Mouse (Mus musculus) retina, postnatal 1 day (tissue): ENCODE results near the gene Ugt2b38.
"Not testable (repeated sequence)": the region's sequence is repeated elsewhere in the genome, so short reads cannot be mapped to it uniquely, and the experiment has no call there.

Source experiments
- DNase-seq: peaks from one replicate; pipeline ENCODE4 v3.0.0-alpha.2; 2012

The Ugt2b38 gene

DNA sequence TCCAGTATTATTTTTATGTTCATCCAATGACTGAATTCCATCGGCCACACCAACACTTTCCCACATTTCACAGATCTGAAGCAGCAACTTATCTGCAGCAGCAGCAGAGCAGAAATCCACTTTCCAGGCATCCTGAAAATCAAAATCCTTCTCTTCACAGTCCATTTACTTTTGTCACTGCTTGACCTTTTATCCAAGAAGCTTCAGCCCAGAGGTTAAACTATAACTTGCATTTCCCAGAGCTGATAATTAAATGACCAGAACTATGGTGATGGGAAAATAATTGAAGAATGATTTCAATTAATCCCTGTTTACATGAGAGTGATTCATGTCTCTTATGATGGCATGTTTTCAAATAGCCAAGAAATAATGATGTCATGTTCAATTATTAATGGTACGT, at the start of gene Ugt2b38:
Ugt2b38 (minus strand) TSS at position 163 of the 400 bp plus-strand sequence.
- DNase-seq, result not testable (repeated sequence)

DNA sequence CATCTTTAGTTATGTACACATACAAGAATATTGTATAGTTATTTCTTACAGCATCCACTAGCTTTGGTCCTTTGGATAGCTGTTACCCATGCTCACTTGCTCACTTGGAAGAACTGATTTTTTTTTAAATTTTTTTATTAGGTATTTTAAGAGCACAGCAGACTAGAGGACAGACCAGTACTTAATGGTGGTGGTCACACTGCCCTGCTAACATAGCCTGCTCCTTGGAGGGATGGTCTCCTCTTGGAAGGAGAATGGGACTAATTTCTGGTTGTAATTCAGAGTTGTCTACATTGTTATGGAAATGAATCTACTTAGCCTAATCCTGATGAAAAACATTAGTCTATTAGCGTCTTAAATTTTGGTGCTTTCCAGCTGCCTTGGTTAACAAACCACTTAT, 34.8 kb upstream of the Ugt2b38 start:
- no peak for DNase-seq

DNA sequence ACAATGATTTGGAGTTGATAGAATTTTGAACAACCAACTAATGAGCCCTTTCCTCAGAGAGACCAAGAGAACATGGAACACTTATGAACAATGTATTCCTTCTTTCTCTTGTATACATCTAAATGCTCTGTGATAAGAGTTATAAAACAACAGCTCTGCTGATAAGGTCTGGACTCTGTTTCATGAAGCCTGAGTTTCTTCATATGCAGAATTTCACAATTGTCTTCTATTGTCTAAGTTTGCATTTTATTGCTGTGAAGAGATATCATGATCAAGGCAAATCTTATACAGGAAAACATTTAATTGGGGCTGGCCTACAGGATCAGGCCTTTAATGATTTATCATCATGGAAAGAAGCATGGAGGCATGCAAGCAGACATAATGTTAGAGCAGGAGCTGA, 33.7 kb upstream of the Ugt2b38 start:
- DNase-seq, result no peak

DNA sequence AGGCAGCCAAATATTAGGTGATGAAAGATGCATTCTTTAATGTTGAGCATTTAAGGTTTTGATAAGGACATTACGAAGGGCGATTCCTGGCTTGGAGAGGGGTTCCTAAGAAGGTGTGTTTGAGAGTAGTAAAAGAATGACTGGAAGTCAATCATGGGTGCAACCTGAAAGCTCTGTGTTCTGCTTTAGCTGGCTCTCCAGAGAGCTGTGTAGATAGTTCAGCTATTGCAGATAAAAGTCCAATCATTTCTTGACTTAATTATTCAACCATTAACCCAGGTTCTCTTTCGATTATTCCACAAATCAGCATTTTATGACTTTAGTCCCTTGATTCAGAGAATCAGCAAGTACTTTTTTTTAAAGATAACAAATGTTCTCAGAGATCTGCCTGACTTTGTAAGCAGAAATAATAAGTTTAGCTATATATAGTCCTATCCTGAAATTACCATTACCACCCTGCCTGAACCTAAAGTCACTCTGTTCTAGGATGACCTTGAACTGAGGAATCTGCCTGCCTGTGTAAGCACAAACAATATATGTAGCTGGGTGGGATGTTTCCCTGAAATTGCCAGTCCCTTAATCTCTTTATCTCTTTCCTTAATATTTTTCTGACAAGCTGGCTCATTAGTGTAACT, 32.3 kb upstream of the Ugt2b38 start:
- DNase-seq, result no peak

DNA sequence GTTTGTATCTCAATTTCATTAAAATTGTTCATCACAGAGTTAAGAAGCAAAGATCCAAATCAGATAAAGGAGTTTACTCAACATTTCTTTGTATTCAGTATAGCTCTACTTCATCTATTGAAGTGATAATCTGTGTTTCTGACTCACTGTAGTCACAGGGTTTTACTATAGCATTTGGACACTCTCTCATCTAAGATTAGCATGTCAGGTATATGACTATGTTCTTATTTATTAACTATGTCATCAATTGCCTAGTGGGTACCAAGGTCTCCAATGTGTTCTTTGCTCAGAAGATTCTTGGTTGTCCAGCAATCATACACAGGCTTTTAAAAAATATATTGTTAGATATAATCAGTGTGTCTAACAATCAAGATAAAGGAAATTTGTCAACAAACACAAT, 31.5 kb upstream of the Ugt2b38 start:
- no peak for DNase-seq

DNA sequence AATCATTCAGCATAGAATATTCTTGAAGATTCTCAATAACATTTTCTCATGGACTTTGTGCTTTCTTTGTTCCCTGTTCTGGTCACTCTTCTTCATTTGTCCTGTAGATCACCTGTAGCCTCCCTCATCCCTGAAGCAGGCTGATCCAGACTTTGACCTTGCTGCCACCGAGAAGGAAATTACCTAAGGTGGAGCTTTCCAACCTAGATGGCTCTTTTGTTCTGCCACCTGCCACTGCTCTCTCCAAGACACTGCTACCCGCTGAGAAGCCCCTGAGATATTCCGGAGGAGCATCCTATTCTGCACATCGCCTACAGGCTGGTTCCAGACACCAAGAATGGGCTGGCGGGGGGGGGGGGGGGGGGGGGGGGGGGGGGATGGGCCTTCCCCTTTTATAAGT, 28.5 kb upstream of the Ugt2b38 start:
- not testable (repeated sequence) for DNase-seq

DNA sequence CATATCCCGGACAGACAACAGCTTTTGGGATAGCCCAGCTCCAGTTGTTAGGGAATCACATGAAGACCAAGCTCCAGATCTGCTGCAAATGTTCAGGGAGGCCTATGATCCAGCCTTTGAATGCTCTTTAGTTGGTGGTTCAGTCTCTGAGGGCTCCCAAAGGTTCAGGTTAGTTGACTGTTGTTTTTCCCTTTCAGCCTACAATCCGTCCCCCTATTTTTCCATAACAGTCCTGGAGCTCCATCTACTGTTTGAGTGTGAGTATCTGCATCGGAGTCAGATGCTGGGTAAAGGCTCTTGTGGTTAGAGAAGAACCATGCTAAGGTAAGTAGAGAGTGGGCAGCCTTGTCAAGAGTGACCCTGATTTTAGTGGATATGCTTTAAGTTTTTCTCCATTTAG, 12.3 kb upstream of the Ugt2b38 start:
- DNase-seq, result peak; percentile 29

DNA sequence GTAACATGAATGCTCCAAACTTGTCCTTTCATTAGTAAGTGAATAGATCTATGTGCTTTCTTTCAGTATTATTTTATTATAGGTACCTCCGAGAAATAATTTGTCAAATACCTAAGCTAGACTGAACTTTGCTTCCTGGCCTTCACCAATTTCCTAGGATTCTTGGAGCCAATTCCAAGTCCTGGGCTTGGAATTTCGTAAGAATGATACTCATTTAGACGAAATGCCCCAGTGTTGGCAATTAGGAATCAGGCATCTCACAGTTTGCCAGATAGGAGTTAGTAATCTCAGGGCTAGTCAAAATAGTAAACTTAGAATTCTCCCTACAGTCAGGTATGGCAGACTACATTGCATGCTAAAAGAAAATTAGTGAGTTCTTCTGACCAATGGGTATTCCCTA, 1.7 kb upstream of the Ugt2b38 start:
- DNase-seq, result no peak

DNA sequence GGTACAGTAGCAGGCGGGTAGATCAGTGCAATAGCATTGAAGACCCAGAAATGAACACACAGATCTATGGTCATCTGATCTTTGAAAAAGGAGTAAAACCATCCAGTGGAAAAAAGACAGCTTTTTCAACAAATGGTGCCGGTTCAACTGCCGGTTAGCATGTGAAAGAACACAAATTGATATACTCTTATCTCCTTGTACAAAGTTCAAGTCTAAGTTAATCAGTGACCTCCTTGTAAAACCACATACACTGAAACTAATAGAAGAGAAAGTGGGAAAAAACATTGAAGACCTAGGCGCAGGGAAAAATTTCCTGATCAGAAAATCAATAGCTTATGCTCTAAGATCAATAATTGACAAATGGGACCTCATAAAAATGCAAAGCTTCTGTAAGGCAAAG, 27.0 kb downstream of the Ugt2b38 start:
- no peak for DNase-seq

DNA sequence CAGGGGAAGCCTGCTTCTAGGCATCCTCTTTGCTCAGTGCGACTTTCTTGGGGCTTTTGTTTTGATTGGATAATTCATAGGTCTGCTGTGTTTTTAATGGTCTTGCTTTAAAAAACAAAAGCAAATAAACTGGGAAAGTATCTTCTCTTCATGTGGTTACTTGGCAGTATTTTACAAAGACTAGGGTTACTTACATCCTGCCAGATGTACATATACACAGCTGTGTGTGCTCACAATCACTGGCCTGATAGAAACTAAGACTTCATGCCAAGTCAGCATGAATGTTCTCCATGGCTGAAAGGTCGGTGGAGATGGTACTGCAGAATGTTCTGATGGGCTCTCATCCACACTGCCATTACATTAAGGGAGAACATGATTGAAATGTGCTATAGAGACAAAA, 33.2 kb downstream of the Ugt2b38 start:
- DNase-seq, result no peak

DNA sequence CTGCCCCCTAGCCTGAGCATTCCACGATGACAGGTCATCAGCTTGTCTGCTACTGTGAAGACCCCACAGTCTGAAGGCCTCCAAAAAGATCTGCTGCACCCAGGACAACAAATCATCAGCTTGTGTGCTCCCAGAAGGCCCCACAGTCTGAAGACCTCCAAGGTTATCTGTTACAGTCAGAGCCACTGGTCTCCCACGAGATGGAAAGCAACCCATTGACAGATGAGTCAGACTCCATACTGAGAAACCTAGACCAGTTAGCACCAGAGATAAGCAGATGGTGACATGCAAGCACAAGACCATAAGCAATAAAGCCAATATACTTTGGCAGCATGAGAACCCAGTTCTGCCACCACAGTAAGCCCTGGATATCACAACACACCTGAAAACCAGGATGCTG, 43.8 kb downstream of the Ugt2b38 start:
- no peak for DNase-seq

DNA sequence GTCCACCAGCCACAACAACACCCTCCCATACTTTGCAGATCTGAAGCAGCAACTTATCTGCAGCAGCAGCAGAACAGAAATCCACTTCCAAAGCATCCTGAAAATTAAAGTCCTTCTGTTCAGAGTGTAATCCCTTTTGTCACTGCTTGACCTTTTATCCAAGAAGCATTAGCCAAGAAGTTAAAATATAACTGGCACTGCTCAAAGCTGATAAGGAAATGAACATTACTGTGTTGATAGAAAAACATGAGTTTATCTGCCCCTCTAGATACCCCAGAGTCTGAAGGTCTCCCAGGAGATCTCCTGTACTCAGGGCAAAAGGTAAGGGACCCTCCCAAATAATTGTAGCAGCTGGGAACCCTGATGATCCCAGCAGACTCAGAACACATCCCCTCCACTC, 44.2 kb downstream of the Ugt2b38 start:
- no peak for DNase-seq

DNA sequence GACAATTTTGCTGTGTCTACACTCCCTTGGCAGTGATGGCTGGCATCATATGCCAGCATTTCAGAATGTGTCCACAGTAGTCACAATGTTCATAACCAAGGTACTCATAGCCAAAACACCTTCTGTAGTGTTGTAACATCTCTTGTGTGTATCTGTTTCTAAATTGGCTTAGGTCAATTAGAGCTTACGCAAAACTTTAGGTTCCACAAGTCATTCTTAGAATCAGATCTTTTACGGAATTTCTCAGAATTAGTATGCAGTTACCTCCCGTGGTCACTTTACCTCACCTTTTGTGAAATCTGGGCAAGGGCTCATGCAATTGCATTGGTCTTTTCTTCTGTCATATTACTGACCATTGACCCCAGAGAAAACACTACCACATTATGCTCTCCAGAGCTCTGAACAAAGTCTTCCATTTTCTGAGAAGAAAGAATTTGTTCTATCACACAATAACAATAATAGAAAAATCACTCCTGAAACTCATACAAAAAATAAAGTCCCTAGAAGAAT, 48.1 kb downstream of the Ugt2b38 start:
- DNase-seq, result no peak

DNA sequence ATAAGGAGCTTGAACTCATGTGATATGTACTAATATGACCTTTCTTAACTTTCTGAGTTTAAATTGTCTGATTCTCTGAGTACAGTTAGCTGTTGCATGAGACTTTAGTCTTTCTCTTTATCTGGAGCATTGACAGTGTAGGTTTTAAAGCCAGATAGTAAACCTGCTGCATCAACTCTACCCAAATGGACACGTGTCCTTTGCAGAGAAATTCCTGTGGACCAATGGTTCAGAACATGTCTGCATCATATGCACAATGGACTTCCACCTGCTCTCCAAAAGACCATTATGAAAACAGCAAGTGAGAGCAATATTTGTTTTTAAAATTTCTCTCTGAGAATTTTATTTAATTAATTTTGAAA, 50.5 kb downstream of the Ugt2b38 start:
- no peak for DNase-seq

DNA sequence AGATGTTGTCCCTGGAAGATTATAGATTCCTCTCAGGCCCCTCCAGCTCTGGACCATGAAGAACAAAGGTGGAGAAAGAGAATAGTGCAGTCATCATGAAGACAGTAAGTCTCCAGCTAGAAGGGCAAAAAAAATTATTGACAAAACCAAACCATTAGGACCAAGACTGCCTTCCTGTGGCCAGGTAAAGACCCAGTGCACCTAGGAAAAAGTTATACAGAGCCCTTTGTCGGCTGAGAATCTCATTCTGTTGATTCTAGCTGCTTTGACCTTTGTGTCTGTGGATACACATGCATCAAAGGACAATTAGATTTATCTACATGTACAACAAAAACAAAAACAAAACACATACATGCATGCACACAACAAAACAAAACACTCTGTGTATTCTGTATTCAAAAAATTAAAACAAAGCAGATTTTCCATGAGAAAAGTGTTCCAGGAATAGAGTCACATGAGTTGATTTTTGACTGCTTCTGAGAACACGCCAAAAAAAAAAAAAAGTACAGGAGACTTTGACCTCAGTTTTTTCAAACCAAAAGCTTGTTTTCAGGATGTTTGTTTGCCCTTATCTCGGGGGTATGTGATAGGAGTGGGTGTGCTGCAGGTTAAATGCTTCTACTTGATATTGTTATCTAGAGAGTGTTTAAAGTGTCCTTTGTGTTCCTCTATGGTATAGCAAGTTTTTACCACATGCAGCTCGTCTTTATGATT, 51.1 kb downstream of the Ugt2b38 start:
- not testable (repeated sequence) for DNase-seq
